Mouse (Mus musculus) lung, adult 2 months (tissue): ENCODE results near the gene Anxa6.

ENCODE experiments used
- CTCF ChIP-seq: fragments of 200-500 bp; IDR thresholded peaks from 2 replicates; pipeline ENCODE4 v1.5.1; 2011; ENCODE audit warnings: mild to moderate bottlenecking, low read length, control low read depth; ENCODE audit not compliant: insufficient read depth
- POLR2A ChIP-seq: fragments of 200-500 bp; IDR thresholded peaks from 2 replicates; pipeline ENCODE4 v1.6.1; 2011; ENCODE audit warnings: low read depth, mild to moderate bottlenecking, control low read depth, low read length, borderline replicate concordance; ENCODE audit errors: extremely low read depth

- TF ChIP-seq CTCF (no peak), POLR2A (no peak)
These were observed 43.0 kb upstream of the Anxa6 start for GRCm38 (mm10) chr11:55076234-55076633.
